Mouse (Mus musculus) fibroblast of lung, adult 2 months (primary cell): ENCODE results near the gene Adk.

ENCODE experiments used
- DNase-seq: peaks from one replicate; pipeline ENCODE4 v3.0.0-alpha.2; 2011; ENCODE audit warnings: low read depth

Gene Adk

DNA sequence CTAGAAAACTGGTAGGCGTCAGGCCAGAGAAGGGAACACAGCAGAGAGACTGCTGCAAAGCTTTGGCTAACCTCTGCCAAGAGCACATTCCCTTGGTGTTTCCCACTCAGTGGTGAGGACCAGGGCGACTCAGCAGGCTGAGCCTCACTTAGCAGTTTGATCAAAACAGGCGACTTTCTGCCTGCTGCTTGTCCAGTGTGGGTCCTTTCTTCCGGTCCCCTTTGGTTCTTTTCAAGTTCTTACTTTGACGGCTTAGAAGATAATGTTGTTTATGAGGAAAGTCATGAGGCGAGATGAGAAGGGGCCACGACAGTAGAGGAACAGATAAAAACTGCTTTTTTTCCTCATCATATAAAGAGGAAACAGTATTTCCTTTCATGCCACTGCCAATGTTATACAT is 49.2 kb downstream of the Adk start:
- no peak for DNase-seq

DNA sequence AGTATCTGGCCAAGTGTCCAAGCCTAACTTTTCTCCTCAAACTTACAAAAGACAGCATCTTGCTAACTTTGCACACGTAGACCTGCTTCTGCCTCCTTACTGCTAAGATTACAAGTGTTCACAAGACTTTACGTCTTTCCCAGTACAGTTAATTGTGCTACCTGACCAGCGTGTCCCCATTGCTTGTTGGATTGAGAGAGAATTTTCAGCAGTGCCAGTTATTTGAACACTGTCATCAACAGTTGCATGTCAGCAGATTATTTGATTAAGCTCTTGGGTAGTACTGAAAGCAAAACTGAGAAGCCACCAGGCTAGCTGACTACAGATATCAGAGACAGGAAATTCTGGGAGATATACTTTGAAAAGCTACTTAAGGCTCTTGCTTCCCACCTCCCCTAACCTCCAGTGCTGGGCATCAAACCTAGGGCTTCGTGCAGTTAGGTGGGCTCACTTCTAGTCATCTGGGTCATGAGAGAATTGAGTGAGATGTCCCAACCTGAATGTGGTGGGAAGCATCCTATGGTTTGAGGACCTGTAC is 50.4 kb downstream of the Adk start:
- DNase-seq = no peak

DNA sequence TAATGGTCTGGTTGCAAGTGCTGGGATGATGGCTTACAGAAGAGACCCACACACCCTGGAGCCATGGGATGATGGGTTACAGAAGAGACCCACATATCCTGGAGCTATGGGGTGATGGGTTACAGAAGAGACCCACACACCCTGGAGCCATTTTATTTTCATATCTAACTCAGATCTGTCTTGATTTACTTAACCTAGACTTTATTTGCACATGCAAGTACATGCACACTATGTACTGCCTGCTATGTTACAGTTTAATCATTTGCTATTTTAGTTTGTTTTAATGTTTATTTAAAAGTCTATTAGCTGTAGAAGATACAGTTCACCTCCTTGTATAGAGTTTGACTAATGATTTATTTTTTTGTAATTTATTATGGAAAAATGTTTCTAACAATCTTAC is 52.7 kb downstream of the Adk start:
- DNase-seq = no peak

DNA sequence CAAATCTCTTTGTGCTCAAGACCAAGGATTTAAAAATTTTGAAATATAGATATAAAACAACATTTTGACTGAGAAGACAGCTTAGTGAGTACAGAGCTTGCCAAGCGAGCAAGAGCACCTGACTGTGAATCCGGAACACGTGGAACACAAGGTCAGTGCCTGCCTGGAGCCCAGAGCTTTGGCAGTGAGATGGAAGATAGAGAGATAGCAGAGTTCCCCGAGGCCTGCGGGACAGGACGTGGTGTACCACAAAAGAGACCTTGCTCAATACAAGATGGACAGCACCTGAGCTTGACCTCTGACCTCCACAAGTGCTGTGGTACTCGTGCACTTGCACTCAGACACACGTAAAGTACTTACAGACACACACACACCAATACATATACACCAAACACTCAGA is 54.2 kb downstream of the Adk start:
- no peak for DNase-seq

DNA sequence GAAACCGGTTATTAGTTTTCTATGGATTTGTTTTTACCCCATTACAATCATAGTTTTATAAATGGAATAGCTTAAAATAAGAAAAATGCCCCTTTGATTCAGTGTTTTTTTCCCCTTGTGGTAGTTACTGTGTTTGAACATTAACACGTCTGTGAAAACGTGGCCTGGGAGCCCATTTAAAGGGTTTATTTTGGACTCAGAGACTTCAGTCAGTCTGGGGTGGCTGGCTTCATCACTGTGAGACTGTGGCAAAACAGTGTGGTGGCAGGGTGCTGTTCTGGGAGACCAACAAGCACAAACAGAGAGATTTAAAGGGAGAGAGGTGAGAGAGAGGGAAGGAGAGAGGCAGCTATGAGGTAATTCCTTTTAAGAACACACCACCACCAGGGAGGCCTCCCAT is 55.2 kb downstream of the Adk start:
- DNase-seq = no peak

DNA sequence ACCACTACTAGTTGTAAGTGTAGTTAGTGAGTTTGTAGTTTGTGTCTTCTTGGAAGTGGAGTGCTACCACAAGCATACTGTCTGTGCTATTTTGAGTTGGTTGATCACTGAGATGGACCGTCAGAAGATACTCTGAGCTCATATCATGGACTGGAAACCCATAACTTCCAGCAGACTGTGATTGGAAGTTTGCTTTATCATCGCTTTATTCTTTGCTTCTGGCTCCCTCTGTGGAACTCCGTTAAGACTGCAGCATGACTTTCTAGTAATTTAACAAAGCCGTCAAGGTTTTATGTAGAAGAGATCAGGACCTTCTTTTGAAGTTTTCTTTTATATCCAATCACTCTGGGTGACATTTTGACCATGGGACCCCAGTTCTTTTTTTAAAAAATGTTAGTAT is 58.1 kb downstream of the Adk start:
- no peak for DNase-seq

DNA sequence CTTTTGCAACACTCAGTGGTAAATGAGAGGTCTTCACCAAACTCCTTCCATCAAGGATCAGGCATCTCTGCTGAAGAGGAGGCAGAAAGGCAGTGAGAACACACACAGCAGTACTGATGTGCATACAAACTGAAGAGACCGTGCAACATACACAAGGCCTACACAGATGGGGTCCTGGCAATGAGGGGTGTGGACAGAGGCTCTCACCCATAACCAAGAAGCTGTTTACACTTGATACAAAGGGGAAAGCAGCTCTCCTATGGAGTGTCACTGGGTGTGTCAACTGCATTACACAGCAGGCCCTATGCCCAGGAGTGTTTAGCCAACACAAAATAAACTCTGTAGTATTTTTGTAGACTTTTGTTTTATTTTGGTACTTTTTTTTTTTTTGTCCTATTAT is 59.1 kb downstream of the Adk start:
- DNase-seq = no peak

DNA sequence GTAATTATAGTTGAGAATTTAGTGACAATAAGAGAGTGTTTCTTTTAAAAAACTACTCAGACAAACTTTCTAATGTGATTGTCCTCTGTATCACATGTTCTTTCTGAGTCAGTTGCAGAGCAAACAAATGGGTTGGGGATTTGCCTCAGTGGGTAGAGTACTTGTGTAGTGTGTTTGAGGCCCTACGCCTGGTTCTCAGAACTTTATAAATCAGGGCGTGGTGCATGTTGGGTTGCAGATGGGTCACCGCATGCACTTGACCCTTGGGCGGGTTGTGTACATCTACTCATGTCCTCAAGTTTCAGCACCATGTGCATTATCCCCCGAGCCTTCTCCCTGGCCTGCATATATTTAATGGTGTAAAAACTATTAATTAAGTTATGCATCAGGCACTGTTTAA is 59.8 kb downstream of the Adk start:
- DNase-seq = no peak

DNA sequence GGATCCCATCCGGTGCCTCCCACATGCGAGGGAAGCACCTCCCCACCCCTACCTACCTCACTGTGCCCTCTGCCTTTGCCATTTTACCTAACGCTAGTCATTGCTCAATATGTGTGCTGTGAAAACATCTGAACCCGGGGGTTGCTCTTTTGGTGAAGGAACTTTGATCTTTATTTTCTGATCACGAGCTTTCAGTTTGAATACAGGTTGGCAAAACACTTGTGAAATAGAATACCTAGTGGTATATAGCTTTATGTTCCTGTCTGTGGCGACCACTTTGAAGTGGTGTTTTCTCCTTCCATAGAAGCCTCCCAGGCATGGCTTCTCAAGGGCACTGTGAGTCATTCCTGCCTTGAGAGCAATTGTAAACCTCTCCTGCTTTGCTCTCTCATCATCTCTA is 60.4 kb downstream of the Adk start:
- DNase-seq = no peak

DNA sequence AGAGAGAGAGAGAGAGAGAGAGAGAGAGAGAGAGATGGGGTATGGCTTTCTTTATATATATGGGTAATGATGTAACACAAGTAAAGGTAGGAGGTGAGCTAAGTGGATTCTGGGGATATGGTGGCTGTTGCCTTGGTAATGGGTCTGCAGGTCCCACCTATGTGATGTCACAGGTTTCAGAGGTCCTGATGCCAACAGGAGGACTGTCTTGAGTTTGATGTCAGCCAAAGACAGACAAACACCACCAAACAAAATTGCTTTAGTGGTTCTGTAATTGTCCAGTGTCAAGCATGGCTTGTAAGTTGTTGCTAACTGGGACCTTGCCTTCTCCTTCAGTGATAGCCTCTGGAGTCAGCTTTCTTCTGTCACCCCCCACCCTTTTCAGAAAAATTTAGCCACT is 62.0 kb downstream of the Adk start:
- DNase-seq = no peak

DNA sequence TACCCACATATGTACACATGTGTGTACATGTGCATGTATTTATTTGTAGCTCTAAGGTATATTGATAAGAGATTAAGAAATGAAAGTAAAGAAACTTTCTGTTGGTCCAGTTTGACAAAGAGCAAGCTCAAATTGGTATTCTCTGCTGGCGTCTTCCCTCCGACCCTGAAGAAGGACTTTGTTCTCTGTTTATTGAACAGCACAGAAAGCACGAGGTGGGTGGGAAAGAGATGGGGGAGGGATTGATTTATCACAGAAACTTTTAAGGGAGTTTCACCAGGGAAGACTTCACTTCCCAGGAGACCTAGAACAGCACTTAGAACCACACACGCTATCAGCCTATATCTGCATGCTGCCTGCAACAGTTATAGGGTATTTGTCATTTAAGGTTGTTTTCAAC is 62.9 kb downstream of the Adk start:
- DNase-seq = no peak

DNA sequence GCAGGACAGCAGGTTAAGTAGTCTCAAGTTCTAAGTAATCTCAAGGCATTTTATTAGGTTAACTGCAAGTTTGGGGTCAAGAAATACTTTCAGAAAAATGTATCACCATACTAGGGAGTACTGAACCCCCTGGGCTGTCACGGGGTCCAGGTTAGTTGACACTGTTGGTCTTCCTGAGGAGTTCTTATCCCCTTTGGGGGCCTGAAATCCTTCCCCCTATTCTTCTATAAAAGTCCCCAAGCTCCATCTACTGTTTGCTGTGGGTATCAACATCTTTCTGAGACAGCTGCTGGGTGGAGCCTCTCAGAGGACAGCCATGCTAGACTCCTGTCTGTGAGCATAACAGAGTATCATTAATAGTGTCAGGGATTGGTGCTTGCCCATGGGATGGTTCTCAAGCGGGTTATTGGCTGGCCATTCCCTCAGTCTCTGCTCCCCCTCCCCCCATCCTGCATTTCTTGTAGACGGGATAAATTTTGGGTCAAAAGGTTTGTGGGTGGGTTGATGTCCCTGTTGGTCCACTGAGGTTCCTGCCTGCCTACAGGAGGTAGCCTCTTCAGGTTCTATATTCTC is 63.6 kb downstream of the Adk start:
- no peak for DNase-seq

DNA sequence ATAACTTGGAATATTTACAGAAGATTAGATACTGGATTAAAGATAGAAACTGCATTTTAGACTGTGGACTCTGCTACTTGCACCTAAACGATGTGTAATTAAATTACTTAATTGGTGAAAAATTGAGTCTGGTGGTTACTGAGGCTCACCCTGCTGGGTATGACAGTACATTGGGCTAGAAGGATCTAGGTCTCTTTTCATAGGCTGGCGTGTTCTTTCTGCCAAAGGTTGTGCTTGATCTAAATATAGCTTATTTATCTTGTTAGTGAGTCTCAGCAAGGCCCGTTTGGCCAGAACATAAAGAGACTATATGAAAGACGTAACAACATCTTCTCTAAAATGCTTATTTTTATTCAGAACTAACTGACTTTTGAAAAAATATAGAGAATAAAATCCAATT is 65.7 kb downstream of the Adk start:
- no peak for DNase-seq

DNA sequence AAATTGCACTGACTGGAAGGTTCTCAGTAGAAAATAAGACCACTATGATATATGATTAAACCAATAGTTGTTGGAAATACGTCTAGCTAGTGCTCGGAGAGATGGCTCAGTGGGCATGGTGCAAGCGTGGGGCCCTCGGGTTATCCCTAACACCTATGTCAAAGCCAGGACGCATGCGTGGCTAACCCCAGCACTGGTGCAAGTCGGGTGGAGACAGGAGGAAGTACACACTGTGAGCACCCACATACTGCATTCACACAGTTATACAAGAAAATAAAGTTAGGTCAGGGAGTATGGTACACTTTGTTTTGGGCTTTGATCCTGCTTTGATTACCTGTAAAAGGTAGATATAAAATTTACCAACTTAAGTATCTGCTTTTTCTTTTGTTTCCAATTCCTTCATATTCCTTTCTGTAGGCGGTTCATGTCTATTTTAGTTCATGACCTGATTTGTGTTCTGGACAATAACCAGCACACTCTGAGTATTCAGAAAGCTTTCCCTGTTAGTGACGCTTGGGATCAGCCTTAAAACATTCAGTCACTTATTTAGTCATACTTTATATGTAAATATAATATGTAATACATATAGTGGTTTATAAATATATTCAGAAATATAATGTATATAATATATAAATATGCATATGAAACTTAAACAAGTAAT is 67.4 kb downstream of the Adk start:
- DNase-seq = no peak

DNA sequence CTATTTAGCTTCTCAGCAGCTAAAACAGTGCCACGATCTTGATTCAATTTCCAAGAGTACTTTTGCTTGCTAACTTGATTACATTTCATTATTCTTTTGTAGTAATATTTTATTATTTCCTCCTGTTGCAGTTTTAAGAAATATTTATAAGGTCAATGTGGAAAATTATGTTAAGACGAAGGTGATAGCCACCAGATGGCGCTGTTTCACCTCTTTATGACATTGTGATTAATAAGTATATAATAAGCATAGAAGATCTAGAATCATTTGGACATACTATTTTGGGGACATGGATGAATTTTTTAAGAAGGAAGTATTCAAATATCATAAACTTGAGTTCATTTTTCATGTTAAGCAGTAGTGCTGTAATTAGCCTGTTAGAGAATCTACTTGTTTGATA is 68.1 kb downstream of the Adk start:
- peak; percentile 35 for DNase-seq

DNA sequence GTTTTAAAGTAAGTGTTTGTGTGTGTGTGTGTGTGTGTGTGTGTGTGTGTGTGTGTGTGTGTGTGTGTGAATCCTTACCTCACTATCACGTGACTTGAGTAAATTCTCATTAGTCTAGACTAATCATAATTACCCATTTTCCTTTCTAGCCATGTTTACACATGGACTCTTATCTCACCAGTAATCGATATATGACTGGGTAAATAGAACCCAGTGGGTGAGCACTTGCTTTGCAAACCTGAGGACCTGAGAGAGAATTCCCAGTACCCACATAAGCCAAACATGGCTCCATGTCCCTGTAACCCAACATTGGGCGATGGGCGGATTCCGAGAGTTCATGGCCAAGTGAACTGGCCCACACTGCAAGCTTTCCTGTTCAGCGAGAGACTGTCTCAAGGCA is 74.8 kb downstream of the Adk start:
- DNase-seq = no peak

DNA sequence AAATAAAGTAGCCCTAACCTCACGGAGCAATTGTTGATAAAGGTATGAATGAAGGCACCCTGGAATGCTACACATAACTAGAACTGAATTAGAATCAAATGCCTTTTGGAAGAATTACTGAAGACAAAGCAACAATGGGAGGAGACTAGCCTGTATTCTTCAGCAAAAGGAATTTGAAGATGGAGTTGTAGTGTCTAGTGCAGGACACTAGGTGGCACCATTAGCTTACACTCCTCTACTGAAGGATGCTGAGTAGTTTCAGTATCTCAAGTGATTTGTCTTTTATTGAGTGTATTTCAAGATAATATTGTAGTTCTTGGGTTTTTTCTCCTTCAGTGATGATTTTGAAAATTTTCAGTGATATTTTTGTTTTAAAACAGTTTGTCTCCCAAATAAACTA is 84.5 kb downstream of the Adk start:
- DNase-seq = no peak

DNA sequence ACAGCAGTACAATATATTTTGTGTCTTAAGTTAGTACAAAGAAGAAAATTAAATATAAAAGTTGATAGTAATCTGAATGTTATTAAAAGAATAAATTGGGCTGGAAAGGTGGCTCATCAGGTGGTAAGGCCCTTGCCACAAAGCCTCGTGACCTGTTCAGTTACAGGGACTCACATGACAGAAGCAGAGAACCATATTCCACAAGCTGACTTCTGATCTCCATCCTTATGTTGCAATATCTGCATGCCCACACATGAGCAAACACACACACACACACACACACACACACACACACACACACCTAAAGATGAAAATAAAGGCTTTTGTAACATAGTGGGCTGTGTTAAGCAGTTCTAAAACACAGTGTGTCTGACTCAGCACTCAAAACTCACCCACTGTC is 90.2 kb downstream of the Adk start:
- DNase-seq = no peak

DNA sequence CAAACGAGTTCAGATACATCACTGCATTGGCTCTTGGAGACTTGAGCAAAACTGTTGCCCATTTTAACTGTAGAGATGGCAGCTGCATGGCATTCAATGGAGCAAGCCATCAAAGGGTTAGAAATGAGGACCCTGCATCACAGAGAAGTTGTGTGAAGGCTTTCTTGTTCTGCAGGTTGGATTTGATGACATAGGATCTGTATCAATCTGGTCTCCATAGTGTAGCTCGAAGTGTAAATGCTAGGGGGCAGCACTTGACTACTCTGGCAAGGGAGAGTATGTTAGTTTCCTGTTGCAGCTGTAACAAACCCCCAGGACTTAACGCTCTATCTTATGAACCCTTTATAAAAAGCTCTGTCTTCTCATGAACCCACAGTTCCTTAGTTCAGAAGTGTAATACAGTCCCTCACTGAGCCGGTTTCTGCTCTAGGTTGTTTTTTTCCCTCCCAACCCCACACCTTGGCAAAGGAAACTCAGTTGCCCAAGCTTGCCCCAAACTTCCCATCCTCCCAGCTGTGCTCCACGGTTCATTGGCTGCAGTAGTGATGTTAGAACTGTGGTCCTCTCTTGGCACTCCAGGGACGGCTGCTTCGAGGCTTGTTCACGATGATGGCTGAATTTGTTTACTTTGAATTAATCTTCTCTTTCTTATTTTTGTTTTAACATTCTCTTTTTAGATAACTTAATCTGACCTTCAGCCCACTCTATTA is 91.2 kb downstream of the Adk start:
- peak; percentile 36 for DNase-seq

DNA sequence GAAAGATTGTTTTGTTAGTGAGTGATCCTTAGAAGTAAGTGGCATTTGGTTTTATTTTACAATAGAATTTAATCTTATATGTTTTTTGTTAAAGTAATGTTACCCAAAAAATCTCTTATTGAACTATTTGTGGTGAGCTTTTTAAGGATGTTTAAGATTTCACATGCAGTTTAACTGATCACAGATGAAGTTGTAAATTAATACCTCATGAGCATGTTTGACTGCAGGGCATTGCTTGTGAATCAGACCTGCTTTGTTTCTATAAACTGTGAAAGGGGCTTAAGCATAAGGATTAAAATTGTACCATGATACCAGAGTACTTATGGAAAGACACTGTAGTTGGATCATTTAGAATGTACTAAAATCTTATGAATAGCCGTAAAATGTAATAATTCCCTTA is 94.8 kb downstream of the Adk start:
- no peak for DNase-seq

DNA sequence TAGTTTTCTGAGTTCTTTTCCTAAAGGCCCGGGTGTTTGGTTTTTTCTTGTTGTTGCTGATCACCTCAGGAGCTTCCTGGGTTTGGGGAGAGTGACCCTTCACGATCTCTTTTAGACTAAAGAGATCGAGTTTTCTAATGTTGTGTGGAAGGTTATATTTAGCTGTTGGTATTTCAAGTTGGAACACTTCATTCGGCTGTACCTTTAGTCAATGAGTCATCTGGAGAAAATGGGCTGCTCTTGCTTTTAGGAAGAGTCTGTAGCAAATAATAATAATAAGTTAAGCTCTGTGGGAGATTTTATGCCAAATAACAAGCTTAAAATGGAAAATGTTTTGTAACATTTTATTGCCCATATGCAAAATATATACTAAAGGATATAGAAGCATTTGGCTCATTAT is 97.9 kb downstream of the Adk start:
- no peak for DNase-seq

DNA sequence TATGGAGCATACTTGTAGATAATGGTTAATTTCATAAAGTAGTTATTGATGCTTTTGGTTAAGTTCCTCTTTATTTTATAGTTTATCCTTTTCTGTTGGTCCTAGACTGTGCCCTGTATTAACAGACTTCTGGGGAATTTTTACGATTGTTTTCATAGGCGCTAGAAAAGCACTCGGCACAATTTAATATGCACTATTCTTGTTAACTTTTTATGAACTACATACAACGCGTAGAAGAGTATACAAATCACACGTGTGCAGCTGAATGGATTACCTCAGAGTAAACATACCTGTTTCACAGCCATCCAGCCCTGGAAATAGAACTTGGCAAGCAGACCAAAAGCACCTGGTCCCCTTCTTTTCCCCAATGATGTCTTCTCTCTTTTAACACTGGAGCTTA is 99.7 kb downstream of the Adk start:
- no peak for DNase-seq

DNA sequence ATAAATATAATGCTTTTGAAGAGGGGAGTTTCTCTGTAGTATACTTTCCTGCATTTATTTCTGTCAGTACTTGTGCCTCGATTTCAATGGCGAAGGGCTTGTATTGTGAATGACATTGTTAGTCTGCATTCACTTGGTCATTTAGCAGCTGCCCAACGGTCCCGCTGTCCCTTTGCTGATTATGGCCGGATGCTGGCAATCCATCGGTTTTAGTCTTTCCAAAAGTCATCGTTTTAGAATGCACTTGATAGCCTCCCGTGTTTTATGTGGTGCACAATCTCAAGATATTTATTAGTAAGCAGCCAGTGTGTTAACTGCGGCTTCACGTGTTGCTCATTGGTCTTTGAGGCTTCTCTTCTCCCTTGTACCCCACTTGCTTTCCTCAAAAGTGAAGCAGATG is 113.3 kb downstream of the Adk start:
- DNase-seq = no peak

DNA sequence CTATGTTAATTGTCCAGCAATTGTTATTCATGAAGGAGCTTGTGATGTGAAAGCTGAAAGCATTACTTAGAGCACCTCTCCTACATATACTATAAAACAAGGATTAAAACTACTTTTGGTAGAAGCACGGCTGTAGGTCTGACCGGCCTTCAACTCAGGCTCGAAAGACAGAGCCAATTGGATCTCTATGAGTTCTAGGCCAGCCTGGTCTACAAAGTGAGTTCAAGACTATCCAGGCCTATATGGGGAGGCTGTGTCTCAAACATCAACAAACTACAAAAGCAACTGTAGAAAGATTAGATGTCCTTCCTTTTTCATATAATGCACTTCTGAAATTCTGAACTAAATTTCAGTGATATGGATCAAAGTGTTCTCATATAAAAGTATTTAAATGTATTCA is 113.7 kb downstream of the Adk start:
- no peak for DNase-seq
